Mouse (Mus musculus) heart, postnatal 10 days (tissue): ENCODE data around the gene Pfkfb2. TPM values are rescaled to one million over a fixed set of nuclear protein-coding genes. Genes with fewer than 3 reads are reported as not detected.
A peak's percentile ranks its signal among the peaks of the same experiment; 100 is the strongest.

Experiments
- DNase-seq, 2 experiments: peaks; one replicate each; pipeline ENCODE4 v3.0.0; 2021
- intact Hi-C: fragments of 180-260 bp; cut with DNase I; formaldehyde crosslinking; loops from one replicate; pipeline ENCODE4 v1.15.1; 2025
- total RNA-seq, 2 experiments: library from RNA; stranded (reverse); gene quantifications; 2 replicates each; pipeline ENCODE4 v1.2.3; 2021

Pfkfb2 gene
- 10 to 100 TPM; 40.5 to 42.7 TPM for total RNA-seq

DNA sequence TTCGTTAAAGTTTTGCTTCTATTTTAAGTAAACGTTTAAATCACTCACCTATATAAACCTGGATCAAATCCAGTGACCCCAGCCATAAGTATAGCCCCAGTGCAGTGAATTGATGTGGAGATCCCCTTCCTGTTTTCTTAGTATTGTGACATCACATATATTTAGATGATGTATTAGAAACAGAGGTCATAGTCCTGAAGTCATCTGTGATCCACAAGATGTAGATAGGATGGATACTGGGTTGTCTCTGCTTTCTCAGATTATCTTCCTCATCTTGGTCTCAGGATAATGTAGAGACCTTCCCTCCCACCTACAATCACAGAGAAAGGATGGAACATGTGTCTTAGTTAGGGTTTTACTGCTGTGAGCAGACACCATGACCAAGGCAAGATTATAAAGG, at the start of gene Pfkfb2:
Pfkfb2 (minus strand) TSS at position 101 of the 400 bp plus-strand sequence.
- intact Hi-C loops: no loop called here
- no peak for DNase-seq

DNA sequence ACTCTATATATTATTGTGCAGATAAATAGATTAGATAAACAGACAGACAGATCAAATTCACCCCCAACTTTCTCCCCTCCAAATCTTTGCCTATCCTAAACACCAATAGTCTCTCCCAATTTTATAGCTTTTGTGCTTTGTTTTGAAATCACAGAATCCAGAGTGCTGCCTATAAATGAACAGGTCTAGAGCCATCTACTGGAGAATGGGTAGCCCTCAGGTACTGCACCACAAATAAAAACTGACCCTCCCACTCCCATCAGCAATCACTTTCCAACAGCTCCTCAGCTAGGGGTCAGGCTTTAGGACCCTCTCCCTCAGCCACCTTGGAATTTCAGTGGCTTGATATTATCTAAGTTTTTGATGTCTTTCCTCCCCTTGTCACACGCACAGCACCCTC, 47.6 kb upstream of the Pfkfb2 start:
- intact Hi-C loops: loop anchor here (5.0 kb wide), 1 partner anchor 84 kb away; no protein-coding TSS in a partner anchor

DNA sequence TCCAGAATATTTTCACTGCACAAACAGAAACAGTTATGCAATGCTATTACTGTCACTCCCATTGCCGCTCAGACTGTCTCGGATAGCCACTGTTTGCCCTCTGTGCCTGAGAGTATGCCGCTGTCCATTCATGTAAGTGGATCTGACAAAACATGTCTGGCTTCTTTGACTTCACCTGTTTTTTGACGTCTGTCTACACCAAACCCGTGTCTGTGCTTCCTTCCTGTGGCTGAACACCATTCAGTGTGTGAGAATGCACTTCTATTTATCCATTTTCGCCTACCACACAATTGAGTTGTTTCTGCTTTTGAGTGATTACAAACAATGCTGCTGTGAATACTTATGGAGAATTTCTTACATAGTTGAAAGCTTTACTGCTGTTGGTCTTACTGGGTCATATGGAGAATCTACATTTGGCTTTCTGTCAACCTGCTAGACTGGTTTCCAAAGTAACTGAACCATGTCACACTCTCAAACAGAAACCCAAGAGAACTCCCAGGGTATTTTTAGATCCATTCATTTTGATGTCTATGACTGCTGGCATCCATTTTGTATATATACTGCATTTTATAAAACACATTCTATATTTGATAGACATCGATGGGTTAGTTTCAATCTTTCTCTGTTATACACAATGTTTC, 46.8 kb upstream of the Pfkfb2 start:
- intact Hi-C loops: loop anchor here (5.0 kb wide), 1 partner anchor 84 kb away; no protein-coding TSS in a partner anchor
- DNase-seq: no peak

More for the DNA sequence above, 47.6 kb upstream of the Pfkfb2 start:
- DNase-seq: no peak

DNA sequence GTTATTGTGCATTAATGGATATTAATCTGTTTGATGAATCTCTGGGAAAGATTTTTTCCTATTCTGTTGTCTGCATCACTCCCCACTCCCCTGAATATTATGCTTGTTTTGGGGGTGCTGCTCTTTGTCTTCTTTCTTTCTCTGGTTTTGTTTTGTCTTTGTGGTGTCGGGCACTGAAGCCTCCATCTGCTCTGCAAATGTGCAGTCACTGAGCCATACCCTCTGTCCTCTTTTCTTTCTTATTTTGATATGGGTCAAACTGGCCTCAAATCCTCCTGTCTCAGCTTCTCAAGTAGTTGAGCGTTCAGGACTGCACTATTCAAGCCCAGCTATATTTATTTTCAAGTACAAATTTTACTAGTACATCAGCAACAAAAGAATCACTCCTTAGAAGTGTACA, 46.2 kb upstream of the Pfkfb2 start:
- intact Hi-C loops: loop anchor here (5.0 kb wide), 1 partner anchor 83 kb away; no protein-coding TSS in a partner anchor
- DNase-seq: no peak

DNA sequence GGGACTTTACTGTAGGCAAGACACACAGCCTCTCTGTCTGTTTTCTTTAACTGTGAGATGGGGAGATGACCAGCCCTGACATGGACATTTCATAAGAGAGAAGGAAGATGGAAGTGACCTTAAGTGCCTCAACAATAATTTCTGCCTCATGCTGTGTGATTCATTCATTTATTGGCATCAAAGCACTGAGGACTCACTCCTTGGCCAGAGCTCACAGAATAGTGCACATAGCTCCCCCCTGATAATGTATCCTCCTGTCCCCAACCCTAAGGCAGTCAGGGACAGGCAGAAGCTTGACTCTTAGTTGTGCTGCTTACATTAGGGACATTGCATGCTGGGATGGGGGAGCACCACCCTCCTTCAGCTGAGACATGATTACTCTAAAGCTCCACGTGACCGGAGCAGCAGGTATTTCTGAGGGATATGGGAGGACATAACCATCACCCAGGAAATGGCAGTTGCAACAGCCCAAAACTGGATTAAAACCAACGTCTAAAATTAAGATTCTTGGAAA, 42.0 kb upstream of the Pfkfb2 start:
- intact Hi-C loops: no loop called here
- no peak for DNase-seq

DNA sequence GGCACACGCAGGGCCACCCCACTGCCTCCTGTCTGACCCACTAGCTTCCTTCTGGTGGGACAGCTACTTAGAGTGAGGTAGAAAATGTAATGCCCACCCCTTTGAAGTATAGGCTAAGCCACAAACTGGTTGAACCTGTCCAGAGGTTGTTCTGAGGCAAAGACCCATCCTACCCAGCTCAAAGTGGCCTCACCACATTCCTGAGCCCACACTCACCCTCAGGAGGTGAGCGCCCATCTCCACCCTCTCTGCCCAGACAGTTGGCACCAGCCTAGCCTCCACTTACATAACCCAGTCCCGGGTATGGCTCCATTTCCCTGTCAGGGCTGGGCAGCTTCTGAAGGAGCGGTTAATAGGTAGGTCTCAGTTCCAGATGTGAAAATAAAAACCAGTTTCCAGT, 41.4 kb upstream of the Pfkfb2 start:
- DNase-seq: no peak
- intact Hi-C loops: no loop called here

DNA sequence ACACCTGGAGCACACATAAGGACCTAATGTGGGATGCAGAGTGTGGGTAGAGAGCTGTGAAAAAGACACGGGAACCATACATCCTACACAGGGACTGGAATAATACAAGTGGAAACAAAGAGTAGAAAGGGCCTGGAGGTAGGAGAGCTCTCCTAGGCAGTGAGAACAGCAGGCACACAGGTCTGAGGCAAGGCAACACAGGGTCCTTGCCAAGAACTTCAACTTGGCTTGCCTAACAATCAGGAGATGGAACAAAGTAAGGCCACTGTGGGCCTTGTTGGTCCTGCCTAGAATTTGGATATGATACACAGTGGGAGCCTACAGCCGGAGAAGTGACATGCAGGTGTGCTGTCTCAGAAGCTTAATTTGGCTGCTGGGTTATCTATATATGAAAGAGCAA, 40.9 kb upstream of the Pfkfb2 start:
- intact Hi-C loops: no loop called here
- DNase-seq: no peak

DNA sequence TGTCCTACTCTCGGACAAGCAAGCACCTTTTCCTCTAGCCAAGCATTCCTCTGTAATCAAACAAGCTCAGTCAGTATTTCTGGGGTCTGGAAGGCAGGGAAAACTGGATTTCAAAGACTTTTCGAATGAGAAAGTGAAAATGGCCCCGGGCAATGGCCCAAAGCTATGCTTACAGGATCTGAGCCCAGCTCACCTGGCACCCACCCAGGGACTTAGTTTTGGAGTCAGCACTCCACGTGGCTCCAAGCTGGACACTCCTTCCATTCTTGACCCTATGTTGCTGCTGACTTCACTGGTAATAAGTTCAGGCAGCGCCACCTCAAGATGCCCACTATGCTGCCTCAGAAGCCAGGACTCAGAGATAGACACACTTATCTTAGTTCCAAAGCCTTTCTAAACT, 38.0 kb upstream of the Pfkfb2 start:
- intact Hi-C loops: no loop called here
- peak in 1 of 2 experiments; percentile 11 for DNase-seq

DNA sequence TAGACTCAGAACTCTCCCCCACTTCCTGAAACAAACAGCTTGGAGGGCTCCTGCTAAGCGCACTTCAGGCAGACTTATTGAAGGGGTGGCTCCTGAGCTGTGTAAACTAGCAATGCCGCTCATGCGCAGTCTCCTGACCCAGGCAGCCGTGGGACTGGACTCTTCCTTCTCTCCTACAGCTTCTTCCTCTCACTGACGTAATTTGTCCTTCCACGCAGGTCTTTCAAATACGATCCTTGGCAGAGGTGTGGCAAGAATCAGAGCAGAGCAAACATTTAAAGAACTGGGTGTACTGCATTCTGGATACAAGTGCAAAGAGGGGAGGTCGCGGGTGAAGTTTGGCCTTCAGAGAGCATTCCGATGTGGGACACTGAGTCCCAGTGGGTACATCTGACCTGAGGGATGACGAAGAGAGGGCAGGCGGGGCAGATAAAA, 35.0 kb upstream of the Pfkfb2 start:
- no peak for DNase-seq

DNA sequence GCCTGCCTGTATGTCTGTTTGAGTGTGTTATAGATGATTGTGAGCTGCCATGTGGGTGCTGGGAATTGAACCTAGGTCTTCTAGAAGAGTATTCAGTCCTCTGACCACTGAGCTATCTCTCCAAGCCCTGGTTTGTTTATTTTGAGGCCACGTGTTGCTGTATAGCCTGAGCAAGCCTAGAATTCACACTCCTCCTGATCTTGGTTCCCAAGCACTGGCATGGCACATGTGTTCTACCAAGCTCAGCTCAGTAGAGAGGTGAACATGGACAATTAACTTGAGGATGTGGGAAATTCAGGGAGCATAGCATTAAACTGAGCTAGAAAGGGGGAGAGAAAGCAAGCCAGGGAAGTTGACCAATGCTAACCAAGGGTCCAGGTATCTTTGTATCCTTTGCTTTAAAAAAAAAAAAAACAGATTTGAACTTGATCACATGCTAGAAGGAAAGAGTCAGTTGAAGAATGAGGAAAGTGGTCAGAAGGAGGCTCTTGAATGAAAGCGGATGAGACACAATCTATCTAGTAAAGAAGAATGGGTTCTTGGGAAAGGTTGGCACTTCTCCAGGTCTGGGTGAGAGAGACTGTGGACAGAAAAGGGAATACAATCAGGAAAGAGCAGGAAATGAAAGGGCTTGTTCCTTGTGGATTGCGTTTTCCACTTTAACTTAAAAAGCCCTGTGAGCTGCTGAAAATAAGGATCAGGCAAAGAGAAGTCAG, 33.1 kb upstream of the Pfkfb2 start:
- no peak for DNase-seq

More for the DNA sequence above, 35.0 kb upstream of the Pfkfb2 start:
- intact Hi-C loops: no loop called here

DNA sequence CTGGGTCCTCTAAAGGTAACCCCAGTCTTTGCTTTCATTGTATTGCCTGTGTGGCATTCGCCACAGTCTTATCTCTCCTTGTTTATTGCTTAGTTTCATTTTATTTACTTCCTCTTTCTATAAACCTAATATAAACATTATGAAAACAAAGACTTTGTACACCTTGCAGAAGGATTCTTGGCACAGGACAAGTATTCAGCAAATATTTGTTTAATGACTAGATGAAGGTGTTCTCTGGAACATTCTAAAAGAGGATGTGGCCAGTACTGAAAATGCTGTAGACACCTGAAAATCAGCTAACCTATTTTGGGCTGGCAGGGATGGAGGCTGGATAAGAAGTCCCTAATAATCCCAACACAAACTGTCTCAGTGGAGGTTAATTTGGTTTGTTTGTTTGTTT, 32.5 kb upstream of the Pfkfb2 start:
- DNase-seq: no peak
- intact Hi-C loops: no loop called here

More for the DNA sequence above, 33.1 kb upstream of the Pfkfb2 start:
- intact Hi-C loops: no loop called here

DNA sequence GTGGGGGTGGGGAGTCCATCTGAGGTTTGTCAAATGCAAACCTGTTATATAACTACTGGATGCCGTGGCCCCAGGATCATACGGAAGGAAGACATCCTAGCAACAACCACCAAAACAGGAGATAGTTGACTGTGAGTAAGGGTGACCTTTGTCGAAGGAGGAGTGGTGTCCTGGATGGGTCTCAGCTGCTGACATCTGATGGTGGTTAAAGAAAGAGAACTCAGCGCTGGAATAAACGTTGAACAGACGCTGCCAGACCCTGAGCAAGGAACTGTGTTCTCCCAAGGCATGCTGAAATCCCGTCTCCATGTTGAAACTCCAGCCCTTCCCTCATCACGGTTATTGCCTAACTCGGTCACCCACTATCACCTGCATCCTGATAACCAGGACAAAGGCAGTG, 30.6 kb upstream of the Pfkfb2 start:
- DNase-seq: no peak
- intact Hi-C loops: no loop called here

DNA sequence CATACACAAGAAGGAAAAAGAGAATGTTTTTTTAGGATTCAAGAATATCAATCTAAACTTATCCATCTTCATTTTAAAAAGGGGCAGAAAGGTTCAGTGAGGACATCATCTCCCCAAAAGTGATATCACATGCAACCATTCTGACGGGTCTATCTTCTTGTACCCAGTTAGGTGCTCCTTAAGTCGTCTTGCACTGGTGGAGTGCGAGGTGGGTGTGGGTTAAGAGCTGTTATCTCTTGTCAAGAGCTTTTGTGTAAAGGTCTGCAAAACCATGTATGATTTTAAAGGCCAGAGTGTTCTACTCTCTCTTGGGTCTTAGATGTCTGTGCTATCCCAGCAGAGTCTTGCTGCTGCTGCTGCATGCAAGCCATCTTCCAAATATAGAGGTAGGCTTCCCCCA, 17.8 kb upstream of the Pfkfb2 start:
- no peak for DNase-seq
- intact Hi-C loops: no loop called here

DNA sequence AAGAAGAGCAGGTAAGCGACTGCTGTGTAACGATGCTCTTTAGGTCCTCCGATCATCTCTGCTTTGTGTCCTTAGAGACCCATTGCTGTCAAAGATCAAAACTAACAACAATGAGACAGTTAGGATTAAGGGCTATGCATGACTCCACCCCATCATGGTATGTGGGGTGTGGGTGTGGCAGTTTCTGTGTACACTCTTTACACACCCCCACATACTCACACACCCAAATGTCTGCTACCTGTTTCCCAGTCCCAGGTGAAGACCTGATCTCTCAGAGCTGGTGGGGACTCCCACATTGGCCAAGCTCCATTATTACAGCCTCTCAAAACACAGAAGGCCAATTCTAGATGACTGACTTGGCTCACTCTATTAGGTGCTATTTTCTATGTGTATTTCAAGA, 16.5 kb upstream of the Pfkfb2 start:
- intact Hi-C loops: no loop called here
- no peak for DNase-seq

DNA sequence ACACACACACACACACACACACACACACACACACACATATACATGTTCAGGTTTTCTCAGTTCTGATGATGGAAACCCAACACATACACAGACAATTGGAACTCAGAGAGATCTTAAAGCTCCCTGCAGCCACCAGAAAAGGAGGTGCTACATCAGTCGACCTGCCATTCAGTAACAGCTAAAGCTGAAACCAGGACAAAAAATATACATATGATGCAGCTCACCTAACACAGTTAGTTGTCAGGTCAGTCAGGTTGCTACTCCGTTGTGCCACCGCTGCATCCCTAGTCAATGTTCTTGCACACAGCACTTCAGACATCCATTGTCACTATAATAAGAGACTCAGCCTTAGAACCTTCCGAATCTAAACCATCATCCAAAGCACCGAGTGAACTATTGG, 15.9 kb upstream of the Pfkfb2 start:
- DNase-seq: no peak
- intact Hi-C loops: no loop called here

DNA sequence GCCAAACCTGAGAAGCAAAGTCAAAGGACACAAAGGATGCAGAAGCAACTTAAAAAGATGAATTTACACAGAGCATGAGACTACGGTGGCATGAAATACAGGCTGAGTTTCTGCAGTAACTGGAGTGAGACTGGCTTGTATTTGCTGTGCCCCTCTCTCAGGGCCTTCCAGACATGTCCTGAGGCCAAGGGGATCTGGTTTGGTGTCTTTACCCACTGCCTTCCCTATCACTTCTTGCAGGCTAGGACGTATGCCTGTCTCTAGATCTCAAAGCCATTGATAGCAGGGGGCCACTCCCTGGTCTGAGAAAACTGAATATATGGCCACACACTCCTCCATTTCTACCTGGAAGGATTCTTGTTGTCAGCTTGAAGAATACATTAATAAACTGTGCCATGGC, 15.2 kb upstream of the Pfkfb2 start:
- intact Hi-C loops: no loop called here
- DNase-seq: no peak

DNA sequence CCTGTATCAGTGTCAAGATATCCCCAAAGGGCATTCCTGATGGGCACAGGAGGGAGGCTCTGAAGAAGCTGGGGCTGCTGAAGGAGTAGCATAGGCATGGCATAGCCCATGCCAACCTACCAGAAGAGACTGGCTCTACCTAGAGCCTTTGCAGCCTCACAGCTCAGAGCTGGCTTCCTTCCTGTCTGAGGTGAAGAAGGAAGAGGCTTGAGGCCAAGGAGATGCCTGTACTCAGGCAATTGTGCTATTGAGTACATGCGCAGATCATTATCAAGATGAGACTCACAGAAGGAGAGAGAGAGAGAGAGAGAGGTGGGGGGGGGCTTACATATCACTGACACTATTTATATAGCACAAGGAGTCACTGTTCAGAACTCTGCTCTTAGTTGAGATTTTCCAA, 14.7 kb upstream of the Pfkfb2 start:
- DNase-seq: no peak
- intact Hi-C loops: no loop called here

DNA sequence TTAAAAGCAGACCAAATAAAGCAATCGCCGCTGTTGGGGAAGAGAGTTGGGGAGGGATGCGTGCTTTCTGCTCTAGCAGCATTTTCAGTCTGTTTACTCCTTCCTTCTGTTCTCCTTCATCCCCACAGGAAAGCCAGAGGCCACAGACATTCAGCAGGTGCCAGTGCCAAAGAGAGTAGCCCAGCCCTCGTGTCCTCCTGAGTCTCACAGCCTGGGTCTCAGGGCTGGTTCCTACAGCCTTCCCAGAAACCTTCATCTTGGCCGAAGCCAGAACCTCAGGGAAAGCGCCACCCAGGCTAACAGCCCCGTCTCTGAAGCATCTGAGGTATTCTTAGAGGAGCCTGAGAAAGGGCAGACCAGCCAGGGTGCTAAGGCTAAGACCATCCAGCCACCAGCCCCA, 13.1 kb upstream of the Pfkfb2 start:
- no peak for DNase-seq
- intact Hi-C loops: no loop called here

DNA sequence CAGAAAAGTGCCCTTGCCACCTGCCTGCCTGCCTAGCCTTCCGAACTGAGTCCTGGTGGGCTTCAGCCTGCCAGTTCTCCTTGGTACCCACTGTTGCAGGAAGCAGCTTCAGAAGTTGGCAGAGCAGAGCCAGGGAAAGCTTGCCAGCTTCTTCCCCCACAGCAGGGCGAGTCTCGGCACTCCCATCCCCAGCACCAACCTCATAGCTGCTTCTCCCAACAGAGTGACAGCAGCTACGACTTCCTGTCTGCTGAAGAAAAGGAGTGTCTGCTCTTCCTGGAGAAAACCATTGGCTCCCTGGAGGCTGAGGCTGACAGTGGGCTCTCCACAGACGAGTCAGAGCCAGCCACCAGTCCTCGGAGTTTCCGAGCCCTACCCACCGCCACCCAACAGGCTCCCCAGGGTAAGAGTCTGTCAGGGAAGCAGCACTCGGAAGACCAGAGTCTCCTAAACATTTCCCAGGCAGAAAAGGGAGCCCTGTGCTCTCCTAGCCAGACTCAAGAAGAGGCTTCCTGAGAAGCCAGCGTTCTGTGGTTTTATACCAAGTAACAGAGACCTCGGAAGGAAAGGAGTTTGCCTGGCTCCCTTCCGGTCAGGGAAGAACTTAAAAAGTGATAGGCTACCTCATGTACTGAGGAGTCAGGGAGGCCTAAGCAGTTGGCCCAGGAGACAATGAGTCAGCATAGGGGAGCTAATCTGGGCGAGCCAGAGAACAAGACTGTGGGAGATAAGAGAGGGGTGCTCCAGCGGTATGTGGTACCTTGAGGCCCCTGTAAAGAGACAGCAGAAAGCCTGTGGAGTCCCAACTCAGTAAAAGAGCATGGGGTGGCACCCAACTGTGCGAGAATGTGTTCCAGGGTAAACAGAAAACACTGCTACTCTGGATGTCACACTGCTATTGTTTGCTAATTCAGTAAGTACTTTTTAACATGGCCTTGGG, 12.0 kb upstream of the Pfkfb2 start:
- DNase-seq: peak in 1 of 2 experiments; percentile 20
- intact Hi-C loops: no loop called here

DNA sequence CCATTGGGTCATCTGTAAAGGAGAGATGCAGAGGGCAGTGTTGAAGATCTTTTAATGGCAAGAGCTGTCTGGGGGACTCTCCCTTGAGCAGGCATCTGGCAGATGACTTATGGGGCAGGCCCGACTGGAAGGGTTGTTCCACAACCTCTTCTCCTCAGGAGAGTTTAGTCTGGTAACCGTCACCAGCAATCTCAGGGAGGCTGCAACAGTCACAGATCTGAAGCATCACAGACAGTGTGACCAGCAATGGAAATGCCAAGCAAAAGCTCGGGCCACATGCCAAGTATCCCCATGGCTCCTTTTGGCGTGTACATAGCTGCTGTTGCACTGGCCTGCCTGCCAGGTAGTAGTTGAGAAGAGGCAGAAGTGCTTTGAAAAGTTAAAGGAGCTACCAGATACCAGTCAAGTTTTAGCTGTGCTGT, 11.2 kb upstream of the Pfkfb2 start:
- intact Hi-C loops: no loop called here
- DNase-seq: peak; percentile 38 to 53

DNA sequence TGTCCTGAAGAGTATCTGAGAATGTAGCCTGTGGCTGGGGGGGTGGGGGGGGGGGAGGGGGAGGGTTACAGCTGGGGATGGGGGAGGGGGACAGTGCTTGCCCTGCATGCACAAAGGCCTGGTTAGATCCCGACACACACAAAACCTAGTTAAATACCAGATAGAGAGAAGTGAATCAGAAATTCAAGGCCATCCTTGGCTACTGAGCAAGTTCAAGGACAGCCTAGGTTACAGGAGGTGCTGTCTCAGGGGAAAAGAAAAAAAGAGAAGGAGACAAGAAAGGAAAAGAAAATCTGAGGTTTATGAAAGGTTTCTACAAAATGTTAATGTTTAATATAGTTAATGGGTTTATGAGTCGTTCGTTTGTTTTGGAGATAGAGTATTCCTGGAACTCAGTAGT, 10.6 kb upstream of the Pfkfb2 start:
- intact Hi-C loops: no loop called here
- no peak for DNase-seq
